Mouse (Mus musculus): ENCODE results near the gene Car11.

Gene Car11

DNA sequence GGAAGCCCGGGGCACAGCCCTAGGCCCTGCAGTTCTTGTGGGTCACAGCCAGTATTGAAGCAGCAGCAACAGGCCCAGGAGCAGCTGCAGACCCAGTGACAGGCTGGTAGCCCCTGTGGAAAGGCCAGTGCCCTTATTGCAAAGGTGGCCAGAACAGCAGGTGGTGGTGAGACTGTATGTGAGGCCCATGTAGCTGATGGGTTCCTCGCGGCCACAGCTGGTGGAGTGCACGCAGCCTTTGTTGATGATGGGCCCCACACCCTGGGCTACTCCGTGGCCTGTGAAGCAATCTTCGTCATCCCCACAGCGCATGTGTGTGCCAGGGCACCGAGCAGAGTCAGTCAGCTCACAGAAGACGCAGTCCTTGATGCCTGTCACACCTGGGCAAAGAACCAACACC is 25.5 kb downstream of the Car11 start:
- no peak for DNase-seq

DNA sequence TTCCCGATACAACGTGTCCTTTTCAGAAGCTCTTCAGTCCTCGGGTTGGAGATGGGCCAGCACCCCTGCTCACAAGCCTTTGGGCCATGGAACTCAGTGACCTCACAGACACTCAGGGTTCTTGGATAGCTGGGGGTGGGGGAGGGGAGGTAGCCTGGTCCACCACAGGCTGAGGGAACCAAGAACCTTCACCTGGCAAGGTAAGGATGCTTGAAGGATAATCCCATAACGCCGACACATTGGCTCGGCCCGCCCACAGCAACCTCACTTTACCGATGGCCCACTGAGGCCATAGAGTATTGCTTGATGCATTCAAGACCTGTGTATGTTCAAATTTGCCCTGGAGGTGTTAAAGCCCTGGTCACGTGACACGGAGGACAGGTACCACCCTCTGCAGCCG is 26.1 kb downstream of the Car11 start, which contains the start of gene Spaca4:
Gene Spaca4 (minus strand): TSS at position 101 of the 400 bp plus-strand sequence.
- DNase-seq, result no peak

DNA sequence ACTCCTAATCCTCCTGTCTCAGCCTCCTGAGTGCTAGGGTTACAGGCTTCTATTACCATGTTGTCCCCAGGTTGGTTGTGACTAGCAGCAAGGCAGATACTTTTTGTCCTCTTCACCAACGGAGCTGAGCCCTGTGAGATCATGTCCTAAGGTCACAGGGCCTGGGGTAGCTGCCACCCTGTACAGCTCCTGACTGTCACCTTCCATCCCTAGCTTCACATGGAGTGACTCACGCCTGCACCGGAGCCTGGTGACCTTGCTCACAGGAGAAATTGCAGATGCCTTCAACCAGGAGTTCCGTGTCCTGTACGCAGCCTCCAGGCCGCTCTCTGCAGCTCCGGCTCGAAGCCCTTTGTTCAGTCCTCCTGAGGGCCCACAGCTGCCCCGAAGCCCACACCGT is 26.8 kb downstream of the Car11 start:
- DNase-seq, result no peak

DNA sequence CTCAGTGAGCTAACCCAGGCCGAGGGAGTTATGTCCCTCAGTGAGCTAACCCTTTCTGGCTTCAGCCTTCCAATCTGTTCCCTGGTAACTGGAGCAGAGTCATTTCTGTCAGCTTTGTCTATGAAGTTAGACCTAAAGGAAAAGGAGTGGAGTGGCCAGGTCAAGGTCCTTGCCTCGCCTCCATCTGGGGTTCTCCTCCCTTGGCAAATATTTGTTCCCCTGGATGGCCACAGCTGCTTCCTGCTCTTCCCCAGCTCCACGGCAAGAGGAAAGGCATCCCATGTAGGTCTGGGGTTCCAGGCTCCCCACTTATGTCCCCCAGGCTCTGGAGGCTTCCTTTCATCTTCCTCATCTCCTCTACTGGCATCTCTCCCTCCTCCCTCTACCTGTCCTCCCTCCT is 28.0 kb downstream of the Car11 start:
- DNase-seq, result no peak

DNA sequence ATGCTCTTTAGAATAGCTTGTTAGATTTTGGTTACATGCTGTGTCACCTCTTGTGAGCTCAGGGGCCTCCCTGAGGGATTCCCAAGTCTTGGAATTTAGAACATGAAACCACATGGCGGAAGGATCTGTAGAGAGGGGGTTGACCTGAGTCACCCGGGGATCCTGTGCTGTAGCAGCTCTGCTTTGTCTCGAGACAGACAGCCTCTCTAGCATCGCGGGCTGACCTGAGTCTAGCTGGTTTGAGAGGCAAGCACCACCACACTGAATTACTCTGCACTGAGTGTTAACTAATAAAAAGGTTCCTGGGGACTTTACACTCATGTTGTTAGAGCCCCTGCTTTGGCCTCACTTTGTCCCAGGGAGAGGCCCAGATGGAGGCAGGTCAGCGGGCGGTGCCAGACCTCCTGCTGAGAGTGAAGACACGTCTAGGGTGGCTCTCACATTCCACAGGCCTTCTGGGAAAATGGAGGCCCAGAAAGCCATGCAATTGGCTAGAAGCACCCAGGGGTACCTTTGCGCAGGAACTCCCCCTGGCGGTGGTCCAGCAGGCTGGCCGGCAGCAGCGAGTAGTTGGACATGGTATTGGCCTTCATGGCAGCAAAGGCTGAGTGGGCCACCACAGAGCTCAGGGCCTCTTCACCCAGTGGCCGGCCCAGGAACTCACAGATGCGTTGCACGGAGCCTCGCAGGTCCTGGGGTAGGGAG is 31.2 kb downstream of the Car11 start:
- DNase-seq, result no peak

DNA sequence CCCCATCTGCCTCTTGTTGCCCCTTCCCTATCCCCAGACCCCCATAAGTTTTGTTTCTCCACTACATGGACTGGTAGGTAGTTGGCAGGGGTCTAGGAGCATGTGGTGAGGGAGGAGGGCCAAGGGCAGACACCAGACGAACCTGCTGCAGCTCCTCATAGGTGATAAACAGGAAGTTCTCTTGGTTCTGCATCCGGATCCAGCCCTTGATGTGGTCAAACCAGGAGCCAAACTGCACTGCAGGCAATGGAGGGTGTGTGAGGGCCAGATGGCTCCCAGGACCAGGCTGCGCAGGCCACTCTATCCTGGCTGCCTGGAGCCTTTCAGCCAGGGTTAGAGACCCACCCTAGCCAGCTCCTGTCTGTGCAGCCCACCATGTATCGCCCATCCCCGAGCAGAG is 33.8 kb downstream of the Car11 start:
- no peak for DNase-seq

DNA sequence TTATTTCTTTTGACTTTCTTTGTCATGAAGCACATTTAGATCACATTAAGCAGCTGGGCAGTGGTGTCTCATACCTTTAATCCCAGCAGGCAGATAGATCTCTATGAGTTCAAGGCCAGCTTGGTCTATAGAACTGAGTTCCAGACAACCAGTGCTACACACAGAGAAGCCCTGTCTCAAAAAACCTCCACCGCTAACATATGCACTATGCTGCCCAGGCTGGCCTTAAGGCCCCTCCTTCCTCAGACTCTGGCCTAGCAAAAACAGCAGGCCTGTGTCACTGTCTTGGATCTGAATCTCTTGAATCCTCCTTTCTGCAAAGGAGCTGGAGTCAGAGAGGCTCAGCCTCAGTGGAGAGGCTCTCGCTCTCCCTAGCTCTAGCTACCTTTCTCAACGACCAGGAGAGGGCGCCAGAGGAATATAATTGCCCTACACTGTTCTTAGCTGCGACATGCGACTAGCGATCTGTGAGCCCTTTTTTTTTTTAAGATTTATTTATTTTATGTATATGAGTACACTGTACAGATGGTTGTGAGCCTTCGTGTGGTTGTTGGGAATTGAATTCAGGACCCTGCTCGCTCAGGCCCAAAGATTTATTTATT is 39.6 kb downstream of the Car11 start:
- DNase-seq, result peak; percentile 87

DNA sequence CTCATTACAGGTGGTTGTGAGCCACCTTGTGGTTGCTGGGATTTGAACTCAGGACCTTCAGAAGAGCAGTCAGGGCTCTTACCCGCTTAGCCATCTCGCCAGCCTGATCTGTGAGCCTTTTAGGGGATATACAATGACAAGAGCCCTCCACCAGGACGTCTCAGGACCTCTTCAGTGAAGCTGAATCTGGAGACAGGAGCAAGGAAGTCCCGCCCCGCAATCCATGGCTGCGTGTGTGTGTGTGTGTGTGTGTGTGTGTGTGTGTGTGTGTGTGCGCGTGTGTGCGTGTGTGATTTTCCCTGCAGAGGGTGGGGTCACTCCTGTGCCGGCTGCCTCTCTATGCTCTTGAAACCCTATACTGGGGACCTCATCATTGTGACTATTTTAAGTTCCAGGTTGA is 40.2 kb downstream of the Car11 start:
- no peak for DNase-seq

DNA sequence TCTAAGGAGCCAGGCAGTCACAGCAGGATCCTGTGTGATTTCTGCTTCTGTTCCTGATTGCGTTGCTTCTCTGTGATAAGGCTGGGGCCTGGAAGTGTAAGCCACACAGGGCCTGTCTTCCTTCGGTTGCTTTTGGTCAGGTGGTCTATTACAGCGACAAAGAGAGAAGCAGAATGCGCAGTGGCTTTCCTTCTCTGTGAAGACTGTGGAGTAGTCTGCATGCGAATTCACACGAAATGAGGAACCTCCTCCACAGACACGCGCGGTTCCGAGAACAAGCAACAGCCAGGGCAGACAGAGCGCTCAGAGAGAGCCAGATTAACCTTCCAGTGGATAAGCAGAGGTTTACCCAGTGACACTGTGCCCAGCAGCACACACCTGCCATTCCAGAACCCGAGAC is 41.7 kb downstream of the Car11 start:
- DNase-seq, result no peak

DNA sequence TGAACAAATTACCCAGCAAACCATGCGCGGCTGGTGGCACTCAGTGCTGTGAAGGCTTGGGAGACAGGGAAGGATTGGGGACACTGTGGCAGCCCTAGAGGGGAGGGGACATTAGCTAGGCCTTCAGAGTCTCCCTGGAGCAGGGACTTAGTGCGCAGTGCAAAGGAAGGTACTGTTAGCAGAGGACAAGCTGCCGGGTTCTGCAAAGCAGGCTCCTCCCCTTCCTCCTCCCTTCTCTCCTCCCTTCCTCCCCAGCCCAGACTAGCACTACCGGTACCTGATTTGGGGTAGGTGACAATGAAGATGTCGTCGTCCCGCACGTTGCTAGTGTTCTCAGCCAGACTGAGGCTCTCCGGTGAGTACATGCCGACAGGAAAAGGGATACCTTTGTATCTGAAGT is 42.1 kb downstream of the Car11 start:
- peak; percentile 63 for DNase-seq

DNA sequence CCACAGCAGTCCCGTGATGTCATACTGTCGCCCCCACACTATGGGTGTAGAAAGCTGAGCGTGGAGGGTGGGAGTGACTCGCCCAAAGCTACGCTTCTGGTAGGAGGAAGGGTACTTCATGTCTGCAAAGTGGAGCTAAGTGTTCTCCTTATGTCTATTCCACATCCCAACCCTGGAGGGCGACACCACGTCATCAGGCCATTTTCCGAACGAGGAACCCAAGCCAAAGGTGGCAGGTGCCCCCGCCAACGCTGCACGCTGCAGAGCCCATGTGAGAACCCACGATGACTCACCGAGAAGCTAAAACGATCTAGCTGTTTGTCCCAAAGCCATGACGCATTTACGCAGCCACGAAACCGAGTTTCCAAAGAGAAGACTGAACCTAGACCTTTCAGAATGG is 42.7 kb downstream of the Car11 start:
- DNase-seq, result peak; percentile 89

DNA sequence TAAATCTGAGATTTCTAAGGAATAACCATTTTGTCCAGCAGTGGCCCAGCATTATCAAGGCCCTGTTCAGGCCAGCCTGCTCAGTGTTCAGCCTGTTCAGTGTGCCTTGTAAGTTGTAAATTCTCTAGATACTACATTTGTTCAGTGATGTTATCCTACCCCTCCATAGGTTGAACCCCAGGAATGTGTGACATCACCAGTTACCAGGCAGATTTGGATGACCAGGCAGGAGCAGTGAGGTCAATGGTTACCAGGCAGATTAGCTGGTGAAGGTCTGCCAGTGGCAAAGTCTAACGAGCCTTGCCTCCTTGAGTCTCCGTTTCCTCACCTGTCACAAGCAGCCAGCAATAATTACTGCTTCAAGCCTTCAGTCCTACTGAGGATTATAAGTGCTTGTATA is 44.7 kb downstream of the Car11 start:
- peak; percentile 75 for DNase-seq

DNA sequence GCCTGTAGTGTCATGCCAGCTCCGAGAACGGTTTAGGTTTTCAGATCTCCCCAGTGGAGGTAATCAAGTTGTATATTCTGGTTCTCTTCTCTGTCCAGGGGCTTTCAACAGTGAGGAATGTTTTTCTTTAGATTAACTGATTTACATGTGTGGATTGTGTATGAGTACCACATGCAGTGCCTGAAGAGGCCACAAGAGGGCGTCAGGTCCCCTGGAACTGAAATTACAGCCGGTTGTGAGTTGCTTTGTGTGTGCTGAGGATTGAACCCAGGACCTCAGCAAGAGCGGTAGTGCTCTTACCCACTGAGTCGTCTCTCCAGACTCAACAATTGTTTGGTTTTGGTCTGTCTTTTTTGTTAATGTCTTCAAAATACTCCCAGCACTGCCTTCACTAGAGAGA is 46.9 kb downstream of the Car11 start:
- DNase-seq, result no peak

DNA sequence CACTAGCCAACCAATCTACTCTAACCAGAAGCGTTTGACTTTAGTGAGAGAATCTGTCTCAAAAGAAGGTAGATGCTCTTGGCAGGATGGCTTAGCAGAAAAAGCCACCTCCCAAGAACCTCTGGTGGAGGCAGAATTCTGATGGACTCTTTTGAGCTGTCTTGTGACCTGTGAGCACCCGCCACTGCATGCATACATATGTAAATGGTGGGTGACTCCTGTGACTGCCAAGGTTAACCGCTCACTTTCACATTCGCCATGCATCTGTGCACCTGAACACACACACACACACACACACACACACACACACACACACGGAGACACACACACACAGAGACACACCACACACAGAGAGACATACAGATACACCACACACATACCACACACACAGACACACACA is 47.8 kb downstream of the Car11 start:
- no peak for DNase-seq

DNA sequence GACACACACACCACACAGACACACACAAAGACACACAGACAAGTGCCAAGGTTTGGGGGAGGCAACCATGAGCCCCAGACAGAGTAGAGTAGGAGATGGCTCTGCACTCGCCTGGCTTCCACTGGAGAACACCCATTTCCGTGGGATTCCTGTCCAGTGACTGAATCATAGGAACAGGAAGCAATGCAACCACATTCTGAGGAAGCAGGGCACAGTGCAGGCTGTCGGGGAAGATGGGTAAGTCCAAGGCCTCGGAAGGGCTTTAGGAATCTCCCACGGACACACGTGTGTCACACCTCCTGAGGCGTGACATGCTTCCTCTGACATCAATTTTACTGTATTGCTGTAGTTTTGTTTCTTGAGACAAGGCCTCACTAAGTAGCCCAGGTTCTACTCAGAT is 48.5 kb downstream of the Car11 start:
- DNase-seq, result no peak

DNA sequence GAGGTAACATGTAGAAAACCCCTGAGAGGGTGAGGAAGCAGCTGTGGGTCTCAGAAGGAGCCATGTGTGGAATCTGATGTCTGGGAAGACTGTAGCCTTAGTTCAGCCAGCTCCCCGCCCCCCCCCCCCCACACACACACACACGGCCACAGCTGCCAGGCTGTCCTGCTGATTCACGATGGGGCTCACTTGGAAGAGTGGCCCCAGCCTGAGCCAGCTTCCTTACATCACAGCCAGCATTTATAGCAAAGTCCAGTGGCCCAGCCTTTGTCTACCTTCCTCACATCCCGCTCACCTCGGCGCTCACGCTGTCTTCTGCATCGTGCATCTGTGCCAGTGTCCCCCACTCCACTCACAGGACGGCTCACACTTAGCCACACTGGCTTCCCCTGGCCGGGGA is 49.8 kb downstream of the Car11 start:
- no peak for DNase-seq

DNA sequence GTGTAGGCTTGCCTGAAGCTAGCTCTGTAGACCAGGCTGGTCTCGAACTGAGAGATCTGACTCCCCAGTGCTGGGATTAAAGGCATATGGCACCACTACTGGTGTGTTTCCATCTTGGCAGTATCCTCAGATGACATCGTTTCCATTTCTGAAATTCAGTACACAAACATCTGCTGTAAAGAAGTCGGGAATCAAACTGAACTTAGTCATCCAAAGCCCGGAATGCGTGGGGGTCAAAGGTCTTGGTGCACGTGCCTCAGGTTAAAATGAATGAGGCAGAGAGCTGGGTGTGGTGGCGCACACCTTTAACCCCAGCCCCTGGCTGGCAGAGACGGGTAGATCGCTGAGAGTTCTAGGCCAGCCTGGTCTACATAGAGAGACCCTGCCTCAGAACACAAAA is 50.5 kb downstream of the Car11 start:
- no peak for DNase-seq
